Mouse (Mus musculus): Measurements from ENCODE around the gene Izumo4. TPM values are rescaled to one million over a fixed set of nuclear protein-coding genes. Genes with fewer than 3 reads are reported as not detected.

Izumo4 gene
- polyA plus RNA-seq, 1 experiment = 36.3 TPM

DNA sequence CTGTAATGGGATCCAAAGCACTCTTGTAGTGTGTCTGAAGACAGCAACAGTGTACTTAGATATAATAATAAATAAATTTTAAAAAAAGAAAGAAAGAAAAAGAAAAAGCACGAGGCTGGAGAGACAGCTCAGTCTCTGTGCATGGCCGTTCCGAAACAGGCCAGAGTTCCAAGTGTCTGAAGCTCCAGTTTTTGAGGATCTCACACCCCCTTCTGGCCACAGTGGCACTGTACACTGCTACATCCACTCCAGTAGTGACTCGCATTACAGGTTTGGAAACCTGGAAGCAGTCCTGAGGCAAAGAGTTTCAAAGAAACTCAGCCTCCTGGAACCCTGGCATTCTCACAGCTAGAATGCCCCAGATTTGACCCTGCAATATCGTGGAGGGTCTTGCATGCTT, 14.1 kb upstream of the Izumo4 start:
- Histone ChIP-seq H3K4me1 (ENCODE audit: control insufficient read depth, insufficient read depth, insufficient read length, low read length) (peaks cover 3% of the 10 kb centered on the region; the same call in 1 of the 2 replicates), H3K27me3 (ENCODE audit: control insufficient read depth, insufficient read depth, low read length) (no peaks in the 10 kb centered on the region), H3K36me3 (ENCODE audit: control insufficient read depth, insufficient read depth, low read length) (peaks cover 38% of the 10 kb centered on the region), H3K4me3 (ENCODE audit: low read depth, low read length) (no peak overlapping the region), H3K27ac (ENCODE audit: insufficient read depth, low read depth, low read length) (no peak overlapping the region)
- TF ChIP-seq POLR2A (IDR thresholded peaks at IDR 0.05; ENCODE audit: low read depth, low read length) (no peak), CTCF (IDR thresholded peaks at IDR 0.05; ENCODE audit: extremely low read depth, insufficient read length, insufficient replicate concordance, low read depth, low read length) (peak; percentile 70; the same call in 1 of the 2 replicates)
- WGBS = 18% methylated on average over 5 of the region's 5 CpGs

DNA sequence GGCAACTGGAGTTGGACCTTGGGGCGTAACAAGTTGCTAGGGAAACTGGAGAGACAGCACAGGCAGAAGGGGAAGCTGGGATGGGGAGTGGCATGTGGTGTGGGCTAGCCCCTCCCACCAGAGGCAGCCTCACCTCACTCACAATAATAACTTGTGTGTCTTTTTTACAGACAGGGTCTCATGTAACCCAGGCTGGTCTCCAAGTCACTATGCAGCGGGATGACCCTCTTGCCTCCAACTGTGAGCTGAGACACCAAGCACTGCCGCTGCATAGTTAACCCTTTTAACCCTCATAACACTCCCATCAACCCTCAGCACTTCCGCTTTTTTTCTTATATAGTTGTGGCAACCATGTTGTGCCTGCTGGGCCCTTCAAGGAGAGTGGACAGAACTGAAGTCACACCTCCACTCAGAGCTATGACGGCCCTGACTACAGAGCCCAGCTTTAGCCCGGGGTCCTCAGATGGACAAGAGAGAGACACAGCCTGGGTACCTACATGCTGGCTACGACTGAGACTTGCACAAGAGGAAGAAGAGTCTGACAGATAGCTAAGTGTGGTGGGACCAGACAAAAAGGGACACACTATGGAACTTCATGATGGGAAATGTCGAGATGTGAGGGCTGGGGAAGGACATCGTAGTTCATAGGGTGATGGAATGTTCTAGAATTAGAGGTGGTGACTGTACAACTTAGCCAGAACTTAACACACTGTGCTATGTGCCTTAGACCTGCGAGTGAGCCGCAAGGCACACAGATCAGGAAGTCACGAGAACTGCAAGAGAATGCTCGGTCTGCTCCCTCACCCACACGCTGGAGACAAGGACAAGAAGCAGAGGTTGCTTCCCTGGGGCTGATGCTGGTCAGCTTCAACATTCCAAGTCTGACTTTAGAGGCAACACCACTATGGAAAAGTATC, 9.5 kb upstream of the Izumo4 start:
- 80% methylated on average over 14 of the region's 14 CpGs for WGBS
- Histone ChIP-seq H3K27me3 (ENCODE audit: control insufficient read depth, insufficient read depth, low read length) (no peaks in the 10 kb centered on the region), H3K36me3 (ENCODE audit: control insufficient read depth, insufficient read depth, low read length) (peaks cover 22% of the 10 kb centered on the region), H3K4me1 (ENCODE audit: control insufficient read depth, insufficient read depth, insufficient read length, low read length) (peaks cover 21% of the 10 kb centered on the region), H3K4me3 (ENCODE audit: low read depth, low read length) (no peak overlapping the region), H3K27ac (ENCODE audit: insufficient read depth, low read depth, low read length) (peak overlapping the region; percentile 93)
- TF ChIP-seq POLR2A (IDR thresholded peaks at IDR 0.05; ENCODE audit: low read depth, low read length) = no peak
- no peak for TF ChIP-seq CTCF (IDR thresholded peaks at IDR 0.05; ENCODE audit: extremely low read depth, insufficient read length, insufficient replicate concordance, low read depth, low read length)

DNA sequence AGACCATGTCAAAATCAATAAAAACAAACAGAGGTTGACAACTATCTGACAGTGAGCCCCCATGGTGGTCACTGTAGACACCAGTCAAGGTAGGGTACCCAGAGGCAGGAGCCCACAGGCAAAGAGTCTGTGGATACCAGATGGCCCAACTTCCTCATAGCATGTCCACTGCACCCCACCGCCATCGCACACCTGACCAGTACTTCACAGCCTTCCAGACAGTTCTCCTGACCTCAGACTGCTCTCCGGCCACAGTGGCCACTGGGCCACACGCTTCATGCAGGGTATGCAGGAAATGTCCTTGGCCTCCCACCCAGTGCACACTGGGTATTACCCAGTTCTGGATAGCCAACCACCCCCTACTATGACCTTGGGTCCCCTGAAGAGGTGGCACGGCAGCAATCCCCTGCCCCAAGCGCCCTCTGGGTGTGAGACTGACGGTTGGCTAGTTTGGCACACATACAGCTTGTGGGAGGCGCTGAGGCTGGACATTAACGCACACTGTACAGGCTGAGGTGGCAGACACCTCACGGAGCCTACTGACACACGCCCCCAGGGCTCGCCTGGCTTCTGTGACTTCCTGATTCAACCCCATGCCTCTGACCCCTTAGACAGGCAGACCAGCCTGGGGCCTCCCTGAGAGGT, 8.5 kb upstream of the Izumo4 start:
- Histone ChIP-seq H3K4me3 (ENCODE audit: low read depth, low read length) (no peak overlapping the region), H3K36me3 (ENCODE audit: control insufficient read depth, insufficient read depth, low read length) (peaks cover 22% of the 10 kb centered on the region), H3K4me1 (ENCODE audit: control insufficient read depth, insufficient read depth, insufficient read length, low read length) (peaks cover 21% of the 10 kb centered on the region), H3K27me3 (ENCODE audit: control insufficient read depth, insufficient read depth, low read length) (no peaks in the 10 kb centered on the region), H3K27ac (ENCODE audit: insufficient read depth, low read depth, low read length) (peak overlapping the region; percentile 93)
- WGBS = 83% methylated on average over 12 of the region's 12 CpGs
- TF ChIP-seq CTCF (IDR thresholded peaks at IDR 0.05; ENCODE audit: extremely low read depth, insufficient read length, insufficient replicate concordance, low read depth, low read length) (no peak), POLR2A (IDR thresholded peaks at IDR 0.05; ENCODE audit: low read depth, low read length) (no peak)

DNA sequence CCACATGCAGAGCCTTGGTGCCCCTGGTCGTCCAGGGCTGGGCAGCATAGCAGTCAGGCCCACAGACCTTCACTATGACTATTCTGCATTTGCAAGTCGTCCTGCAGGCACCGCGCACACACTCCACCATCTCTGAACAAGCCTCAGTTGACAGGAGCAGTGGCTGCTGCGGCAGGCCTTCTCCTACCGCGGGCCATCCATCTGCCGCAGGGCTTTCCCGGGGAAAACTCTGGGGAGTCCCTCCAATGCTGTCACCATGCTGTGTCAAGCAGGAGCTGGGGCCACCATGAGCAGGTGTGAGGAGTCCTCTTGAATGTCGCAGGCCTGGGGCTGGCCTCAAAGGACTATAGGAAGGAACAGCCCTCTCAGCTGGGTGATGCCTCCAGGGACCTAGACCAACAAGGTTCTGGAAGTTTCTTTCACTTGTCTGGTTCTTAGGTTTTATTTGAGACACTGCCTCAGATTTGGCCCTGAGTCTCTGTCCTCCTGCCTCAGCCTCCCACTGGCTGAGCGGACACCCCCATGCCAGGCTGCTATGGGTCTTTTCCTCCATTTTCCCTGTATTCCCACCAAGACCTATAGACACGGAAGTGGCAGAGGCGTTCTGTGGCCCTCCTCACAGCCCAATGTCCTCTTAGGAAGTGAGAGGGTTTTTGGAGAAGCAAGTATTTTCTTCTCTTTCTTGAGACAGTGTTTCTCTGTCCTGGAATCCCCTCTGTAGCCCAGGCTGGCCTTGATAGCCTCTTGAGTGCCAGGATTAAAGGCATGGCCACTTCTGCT, 7.6 kb upstream of the Izumo4 start:
- H3K27me3 ChIP-seq (ENCODE audit: control insufficient read depth, insufficient read depth, low read length) = no peaks in the 10 kb centered on the region
- H3K4me3 ChIP-seq (ENCODE audit: low read depth, low read length) = no peak overlapping the region
- no peak for TF ChIP-seq POLR2A (IDR thresholded peaks at IDR 0.05; ENCODE audit: low read depth, low read length)
- no peak for TF ChIP-seq CTCF (IDR thresholded peaks at IDR 0.05; ENCODE audit: extremely low read depth, insufficient read length, insufficient replicate concordance, low read depth, low read length)
- 88% methylated on average over 13 of the region's 13 CpGs for WGBS
- peaks cover 19% of the 10 kb centered on the region for H3K36me3 ChIP-seq (ENCODE audit: control insufficient read depth, insufficient read depth, low read length)
- H3K27ac ChIP-seq (ENCODE audit: insufficient read depth, low read depth, low read length) = peak overlapping the region; percentile 93
- peaks cover 21% of the 10 kb centered on the region for H3K4me1 ChIP-seq (ENCODE audit: control insufficient read depth, insufficient read depth, insufficient read length, low read length)

DNA sequence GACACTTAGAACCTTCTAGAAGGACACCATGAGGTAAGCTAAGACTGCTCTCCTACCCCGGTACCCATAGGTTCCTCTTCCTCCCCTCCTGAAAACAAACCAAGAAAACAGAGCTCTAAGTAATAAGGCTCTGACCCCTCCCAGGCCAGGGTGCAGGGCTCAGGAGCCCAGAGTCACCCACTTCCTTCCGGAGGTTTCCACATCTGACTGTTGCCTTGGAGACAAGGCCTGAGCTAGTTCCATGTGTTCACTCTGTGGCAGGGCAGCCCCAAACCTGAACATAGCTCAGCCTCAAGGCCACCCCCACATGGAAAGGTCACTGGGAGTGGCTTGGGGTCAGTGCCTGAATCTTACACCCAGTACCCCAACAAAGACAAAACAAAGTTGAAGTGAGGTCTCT, 6.8 kb upstream of the Izumo4 start:
- Histone ChIP-seq H3K27ac (ENCODE audit: insufficient read depth, low read depth, low read length) (peak overlapping the region; percentile 93), H3K4me3 (ENCODE audit: low read depth, low read length) (no peak overlapping the region), H3K27me3 (ENCODE audit: control insufficient read depth, insufficient read depth, low read length) (no peaks in the 10 kb centered on the region), H3K4me1 (ENCODE audit: control insufficient read depth, insufficient read depth, insufficient read length, low read length) (peaks cover 23% of the 10 kb centered on the region), H3K36me3 (ENCODE audit: control insufficient read depth, insufficient read depth, low read length) (peaks cover 11% of the 10 kb centered on the region; the same call in 1 of the 2 replicates)
- no peak for TF ChIP-seq POLR2A (IDR thresholded peaks at IDR 0.05; ENCODE audit: low read depth, low read length)
- TF ChIP-seq CTCF (IDR thresholded peaks at IDR 0.05; ENCODE audit: extremely low read depth, insufficient read length, insufficient replicate concordance, low read depth, low read length) = no peak
- WGBS = 43% methylated on average over 2 of the region's 2 CpGs

DNA sequence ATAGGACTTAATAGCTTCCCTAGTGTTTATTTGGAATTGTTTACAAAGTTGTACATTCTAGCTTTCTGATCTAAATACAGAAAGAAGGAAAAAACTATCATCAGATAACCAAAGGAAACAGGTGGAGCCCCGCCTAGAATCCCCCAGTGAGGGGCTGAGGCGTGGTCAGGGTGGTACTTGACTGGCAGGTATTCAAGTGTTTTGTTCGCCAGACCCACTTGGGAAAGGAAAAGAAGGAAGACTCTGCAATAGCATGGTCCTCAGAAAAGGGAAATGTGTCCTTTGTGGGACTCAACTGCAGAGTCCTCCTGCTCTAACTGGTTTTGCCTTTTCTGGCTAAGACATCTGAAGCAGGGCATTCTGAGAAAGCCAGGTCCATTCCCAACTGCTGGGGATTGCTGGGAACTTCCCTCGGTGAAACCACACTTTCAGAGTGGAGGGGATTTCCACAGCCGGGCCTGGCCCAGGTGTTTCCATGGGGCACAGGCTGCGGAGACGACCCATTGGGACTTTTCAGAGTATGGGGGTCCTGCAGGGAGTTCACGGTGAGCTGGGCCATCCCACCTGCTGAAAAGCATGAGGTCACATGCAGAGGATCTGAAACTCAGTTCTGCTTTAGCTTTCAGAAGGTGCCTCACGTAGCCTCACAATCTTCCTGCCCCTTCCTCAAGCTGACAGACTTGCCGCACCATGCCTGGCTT, 6.0 kb upstream of the Izumo4 start:
- WGBS = 69% methylated on average over 10 of the region's 10 CpGs
- Histone ChIP-seq H3K27me3 (ENCODE audit: control insufficient read depth, insufficient read depth, low read length) (no peaks in the 10 kb centered on the region), H3K36me3 (ENCODE audit: control insufficient read depth, insufficient read depth, low read length) (peaks cover 4% of the 10 kb centered on the region; the same call in 1 of the 2 replicates), H3K4me3 (ENCODE audit: low read depth, low read length) (no peak overlapping the region), H3K4me1 (ENCODE audit: control insufficient read depth, insufficient read depth, insufficient read length, low read length) (peaks cover 26% of the 10 kb centered on the region), H3K27ac (ENCODE audit: insufficient read depth, low read depth, low read length) (peak overlapping the region; percentile 88)
- TF ChIP-seq POLR2A (IDR thresholded peaks at IDR 0.05; ENCODE audit: low read depth, low read length) = no peak
- no peak for TF ChIP-seq CTCF (IDR thresholded peaks at IDR 0.05; ENCODE audit: extremely low read depth, insufficient read length, insufficient replicate concordance, low read depth, low read length)

Data from small intestine, adult 2 months (tissue).